Mouse (Mus musculus): ENCODE data around the gene Mecom.
A peak's percentile ranks its signal among the peaks of the same experiment; 100 is the strongest.

Gene Mecom

GRCm38 (mm10) chr3:30019411-30019810 is 528.4 kb downstream of the Mecom start:
- no peak for DNase-seq (ENCODE audit: low spot score in 2 of 2)

- no peak for DNase-seq (ENCODE audit: low spot score in 2 of 2)
These were observed 529.6 kb downstream of the Mecom start for GRCm38 (mm10) chr3:30018202-30018601.

DNA sequence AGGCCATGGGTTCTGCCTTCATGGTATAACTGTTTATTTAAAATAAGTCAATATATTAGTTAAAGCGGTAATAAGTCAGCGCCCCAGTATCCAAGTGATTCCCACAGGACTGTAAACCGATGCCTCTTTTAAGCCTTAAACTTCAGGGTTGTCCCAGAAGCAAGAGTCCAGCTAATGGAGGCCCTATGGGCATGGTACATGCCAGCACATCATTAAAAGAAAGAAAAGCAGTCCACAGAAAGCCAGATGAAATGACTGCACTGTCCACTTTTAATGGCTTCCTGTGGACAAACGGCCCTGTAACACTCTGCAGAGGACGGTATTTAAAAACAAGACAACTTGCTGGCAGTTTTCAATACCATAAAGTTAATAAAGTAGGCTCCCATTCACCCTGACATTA is 531.0 kb downstream of the Mecom start:
- no peak for DNase-seq (ENCODE audit: low spot score in 2 of 2)

GRCm38 (mm10) chr3:30014962-30015660 is 532.7 kb downstream of the Mecom start:
- peak in 1 of 2 experiments; percentile 15 for DNase-seq (ENCODE audit: low spot score in 2 of 2)

- DNase-seq (ENCODE audit: low spot score in 2 of 2) = no peak
These were observed 533.5 kb downstream of the Mecom start for GRCm38 (mm10) chr3:30014279-30014678.

GRCm38 (mm10) chr3:30013416-30013815 is 534.4 kb downstream of the Mecom start:
- no peak for DNase-seq (ENCODE audit: low spot score in 2 of 2)

- DNase-seq (ENCODE audit: low spot score in 2 of 2) = no peak
These were observed 535.0 kb downstream of the Mecom start for GRCm38 (mm10) chr3:30012666-30013365.

GRCm38 (mm10) chr3:30012150-30012549 is 535.7 kb downstream of the Mecom start:
- no peak for DNase-seq (ENCODE audit: low spot score in 2 of 2)

- no peak for DNase-seq (ENCODE audit: low spot score in 2 of 2)
These were observed 536.1 kb downstream of the Mecom start for GRCm38 (mm10) chr3:30011712-30012111.

DNA sequence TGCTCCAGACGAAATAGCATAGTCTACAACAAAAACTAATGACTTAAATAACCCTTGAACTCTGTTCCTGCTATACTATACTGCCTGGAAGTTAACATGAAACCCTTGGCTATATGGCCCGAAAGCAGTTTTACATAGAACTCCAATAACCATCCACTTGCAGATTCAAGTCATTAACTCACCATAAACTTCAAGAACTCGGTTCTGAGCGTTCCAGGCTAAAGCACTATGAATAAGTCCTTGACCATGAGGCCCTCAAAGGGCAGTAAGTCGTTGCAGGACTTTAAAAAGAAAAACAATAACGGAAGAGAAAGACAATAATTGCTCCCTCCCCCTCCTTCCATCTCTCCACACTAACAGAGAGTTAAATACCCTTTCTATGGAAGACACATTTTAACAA is 536.9 kb downstream of the Mecom start:
- DNase-seq (ENCODE audit: low spot score in 2 of 2) = no peak

- no peak for DNase-seq (ENCODE audit: low spot score in 2 of 2)
These were observed 538.2 kb downstream of the Mecom start for GRCm38 (mm10) chr3:30009596-30009995.

DNA sequence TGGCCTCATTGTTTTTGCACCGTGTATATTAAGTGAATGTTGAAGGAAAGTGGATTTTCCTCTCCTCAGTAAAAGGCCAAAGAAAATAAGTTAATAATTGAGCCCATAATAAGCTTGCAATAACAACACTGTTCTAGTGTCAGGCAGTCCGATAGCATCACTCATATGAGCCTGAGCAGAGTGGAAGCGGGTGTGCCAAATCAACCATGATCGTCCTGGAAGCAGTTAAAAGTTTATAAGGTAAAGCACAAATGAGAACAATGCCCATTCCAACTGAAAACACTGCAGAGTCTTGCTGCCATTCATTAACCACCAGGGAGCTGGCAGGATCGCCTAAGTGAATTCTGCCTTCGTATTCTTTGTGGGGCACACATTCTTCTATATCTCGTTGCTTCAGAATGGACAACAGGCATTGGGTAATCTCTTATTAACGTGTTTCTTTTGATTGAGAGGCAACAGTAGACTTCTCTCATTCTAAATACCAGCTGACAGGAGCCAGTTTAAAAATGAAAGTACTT is 542.9 kb downstream of the Mecom start:
- DNase-seq (ENCODE audit: low spot score in 2 of 2) = no peak

DNA sequence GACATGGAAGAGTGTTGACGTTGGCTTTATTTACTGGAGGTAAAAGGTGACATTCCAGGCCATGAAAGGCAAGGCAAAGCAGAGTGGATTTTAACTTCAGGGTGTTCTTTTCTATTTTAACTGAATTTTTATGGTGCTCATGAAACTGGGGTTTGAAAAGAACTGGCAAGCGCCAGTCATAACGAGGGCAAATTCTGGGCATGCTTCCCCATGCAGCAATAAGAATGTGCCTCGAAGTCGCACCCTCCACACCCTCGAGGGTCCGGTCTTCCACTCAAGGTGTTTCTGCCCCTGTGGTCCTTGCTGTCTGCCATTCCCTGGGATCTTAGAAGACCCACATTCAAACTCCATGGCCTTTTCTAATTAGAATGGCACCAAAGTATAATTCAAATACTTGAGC is 547.5 kb downstream of the Mecom start:
- no peak for DNase-seq (ENCODE audit: low spot score in 2 of 2)

DNA sequence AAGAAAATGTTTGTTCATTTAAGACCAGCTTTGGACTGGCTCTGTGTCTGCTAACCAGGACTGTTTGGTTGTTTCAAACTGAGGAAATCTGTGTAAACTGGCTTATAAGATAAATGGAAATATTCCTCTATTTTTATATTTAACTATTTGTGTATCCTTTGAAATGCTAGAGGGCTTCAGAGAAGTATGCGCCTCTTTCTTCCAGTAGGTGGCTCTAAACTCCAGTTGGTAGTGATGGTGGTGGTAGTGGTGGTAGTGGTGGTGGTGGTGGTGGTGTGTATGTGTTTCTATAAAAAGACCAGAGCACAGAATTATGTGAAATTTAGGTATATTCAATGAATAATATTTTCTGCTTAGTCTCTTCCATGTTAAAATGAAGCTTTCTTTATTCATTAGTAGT is 548.8 kb downstream of the Mecom start:
- DNase-seq (ENCODE audit: low spot score in 2 of 2) = no peak

DNA sequence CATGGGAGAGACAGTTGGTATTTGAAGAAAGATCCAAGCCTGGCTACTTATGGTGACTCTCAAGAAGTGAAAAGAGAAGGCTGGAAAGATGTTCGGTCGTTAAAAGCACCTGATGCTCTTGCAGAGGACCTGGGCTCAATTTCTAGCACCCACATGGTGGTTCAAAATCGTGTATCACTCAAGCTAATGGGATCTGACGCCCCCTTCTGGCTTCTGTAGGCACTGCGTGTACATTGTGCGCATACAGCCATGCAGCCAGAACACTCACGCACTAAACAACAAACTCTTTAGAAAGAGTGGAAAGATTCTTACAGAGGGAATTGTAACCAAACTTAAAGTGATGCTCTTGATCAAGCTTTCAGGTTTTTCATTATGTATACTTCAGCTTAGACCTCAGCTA is 550.7 kb downstream of the Mecom start:
- no peak for DNase-seq (ENCODE audit: low spot score in 2 of 2)

- no peak for DNase-seq (ENCODE audit: low spot score in 2 of 2)
These were observed 554.5 kb downstream of the Mecom start for GRCm38 (mm10) chr3:29993346-29993745.

GRCm38 (mm10) chr3:29991523-29991922 is 556.3 kb downstream of the Mecom start:
- DNase-seq (ENCODE audit: low spot score in 2 of 2) = no peak

DNA sequence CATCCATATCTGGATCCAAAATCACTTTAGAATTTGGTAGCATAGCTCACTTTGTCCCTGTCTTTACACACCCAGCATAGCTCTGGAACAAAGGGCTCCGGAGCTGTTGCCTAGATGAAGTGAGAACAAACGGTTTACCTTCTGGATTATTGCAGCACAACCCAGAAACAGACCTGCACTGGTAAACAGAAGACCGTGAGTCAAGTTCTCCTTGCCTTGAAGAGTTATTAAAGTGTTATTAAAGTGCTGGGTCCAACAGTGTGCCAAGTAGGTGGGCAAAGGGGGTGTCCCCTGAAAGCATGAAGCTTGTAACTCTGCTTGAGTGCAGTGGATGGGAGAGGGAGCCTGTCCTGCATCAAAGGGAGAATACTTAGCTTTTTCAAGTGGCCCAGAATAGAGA is 563.4 kb downstream of the Mecom start:
- DNase-seq (ENCODE audit: low spot score in 2 of 2) = no peak

DNA sequence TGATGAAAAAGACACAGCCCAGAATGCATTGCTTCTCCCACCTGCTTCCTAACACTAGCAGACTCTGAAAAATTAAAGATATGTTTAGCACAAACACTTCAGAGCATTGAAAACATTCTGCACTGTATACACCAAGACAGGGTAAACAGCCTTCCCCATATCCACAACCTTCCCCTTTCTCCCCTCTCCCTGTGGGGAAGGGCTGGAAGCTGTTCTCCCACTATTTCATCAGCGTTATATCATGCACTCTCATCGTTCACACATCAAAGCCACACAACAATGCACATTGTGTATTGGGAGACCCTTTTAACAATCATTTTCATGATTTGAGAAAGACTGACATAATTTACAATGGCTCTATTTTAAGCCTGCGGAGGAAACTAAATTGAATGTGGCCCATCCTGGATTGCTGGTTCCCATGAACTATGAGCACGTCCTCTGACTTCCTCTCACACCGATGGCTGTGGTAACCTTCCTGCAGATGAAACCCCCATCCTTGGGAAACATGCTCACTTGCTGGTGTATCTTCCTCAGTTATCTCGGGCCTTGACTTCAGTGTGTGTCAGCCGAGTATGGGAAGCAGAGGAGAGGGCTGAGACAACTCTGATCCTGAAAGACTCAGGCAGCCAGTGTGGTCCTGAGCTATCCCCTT is 566.4 kb downstream of the Mecom start:
- DNase-seq (ENCODE audit: low spot score in 2 of 2) = no peak

DNA sequence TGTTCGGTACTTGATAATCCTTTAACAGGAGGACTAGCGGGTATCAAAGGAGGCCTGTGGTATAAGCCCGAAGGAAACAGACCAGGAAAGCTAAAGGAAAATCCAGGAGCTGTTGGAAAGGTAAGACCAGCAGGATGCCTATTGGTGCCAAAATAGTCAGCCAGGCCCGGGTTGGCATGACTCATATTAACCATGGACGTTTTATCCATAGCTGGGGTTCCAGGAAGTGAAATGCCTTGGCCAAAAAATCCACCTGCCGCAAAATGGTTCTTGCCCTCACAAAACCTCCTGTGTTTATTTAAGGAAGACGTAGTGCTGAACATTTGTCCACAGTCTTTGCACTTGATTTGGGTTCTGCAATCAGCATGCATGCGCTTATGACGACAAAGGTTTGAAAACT is 567.3 kb downstream of the Mecom start:
- DNase-seq (ENCODE audit: low spot score in 2 of 2) = no peak

GRCm38 (mm10) chr3:29976580-29976979 is 571.2 kb downstream of the Mecom start:
- DNase-seq (ENCODE audit: low spot score in 2 of 2) = no peak

DNA sequence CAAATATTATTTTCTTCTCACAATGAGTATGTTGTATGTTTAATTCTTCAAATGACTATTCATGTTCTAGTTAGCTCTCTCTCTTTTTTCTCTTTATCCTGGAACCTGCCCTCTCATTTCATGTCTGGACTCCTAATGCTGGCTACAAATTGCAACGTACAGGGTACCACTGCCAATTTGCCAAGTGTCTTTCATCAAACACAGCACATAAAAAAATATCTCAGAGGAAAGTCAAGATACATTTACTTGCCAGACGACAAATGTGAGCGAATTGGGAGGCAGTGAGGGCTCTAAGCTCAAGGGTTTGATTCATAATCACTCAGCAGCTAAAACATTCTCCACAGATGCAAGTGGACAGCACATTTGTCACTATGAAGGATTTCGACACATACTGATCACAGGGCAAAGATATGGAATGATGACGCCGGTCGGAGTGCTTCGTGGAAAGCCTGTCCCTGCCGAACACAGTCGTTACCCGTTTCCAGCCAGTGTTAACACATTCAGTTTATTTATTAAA is 579.3 kb downstream of the Mecom start:
- DNase-seq (ENCODE audit: low spot score in 2 of 2) = no peak

GRCm38 (mm10) chr3:29963953-29964352 is 583.9 kb downstream of the Mecom start:
- DNase-seq (ENCODE audit: low spot score in 2 of 2) = no peak

All from spleen, postnatal 4 days (tissue).